Mouse (Mus musculus) adrenal gland, postnatal 25 days (tissue): ENCODE measurements around the gene Prkar1a. TPM values are rescaled to one million over a fixed set of nuclear protein-coding genes. Genes with fewer than 3 reads are reported as not detected.

ENCODE experiments used
- DNase-seq: peaks from one replicate; pipeline ENCODE4 v3.0.0; 2021; ENCODE audit warnings: mixed read lengths
- total RNA-seq: library from RNA; stranded (reverse); gene quantifications from 2 replicates; pipeline ENCODE4 v1.2.3, GENCODE M21; 2021

The Prkar1a gene
- total RNA-seq, 1 experiment from 2014 or later: 386 TPM

DNA sequence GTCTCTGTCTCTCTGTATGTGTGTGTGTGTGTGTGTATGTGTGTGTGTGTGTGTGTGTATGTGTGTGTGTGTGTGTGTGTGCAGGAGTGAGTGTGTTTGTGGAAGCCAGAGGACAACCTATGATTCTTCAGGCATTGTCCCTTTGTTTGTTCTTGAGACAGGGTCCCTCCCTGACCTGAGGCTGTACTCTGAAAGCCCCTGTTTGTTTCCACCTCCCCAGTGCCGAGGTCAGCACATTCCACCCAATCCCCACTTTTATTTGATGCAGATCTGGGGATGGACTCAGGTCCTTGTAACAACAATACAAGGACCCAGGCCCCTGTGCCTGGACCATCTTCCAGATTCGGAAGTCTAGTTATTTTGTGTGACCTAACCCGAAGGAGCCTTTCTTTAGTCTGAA is 58.2 kb downstream of the Prkar1a start:
- DNase-seq: no peak

DNA sequence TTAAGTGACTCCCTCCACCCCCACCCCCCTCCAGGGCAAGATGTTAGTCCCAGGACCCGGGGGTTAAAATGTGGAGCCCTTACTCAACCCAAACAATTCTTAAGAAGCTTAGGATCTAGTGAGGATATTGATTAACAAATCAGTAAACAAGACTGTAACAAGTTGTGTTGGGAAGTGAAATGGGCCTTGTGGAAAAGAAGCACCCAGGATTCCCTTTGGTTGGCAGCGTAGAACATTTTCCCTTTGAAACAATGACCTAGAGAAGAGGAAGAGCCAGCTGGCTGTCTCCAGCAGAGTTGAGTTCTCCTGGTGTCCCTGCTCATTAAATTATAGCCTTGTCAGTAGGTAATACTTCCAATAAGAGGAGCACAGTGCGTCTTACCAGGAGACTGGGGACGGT is 59.6 kb downstream of the Prkar1a start:
- no peak for DNase-seq

DNA sequence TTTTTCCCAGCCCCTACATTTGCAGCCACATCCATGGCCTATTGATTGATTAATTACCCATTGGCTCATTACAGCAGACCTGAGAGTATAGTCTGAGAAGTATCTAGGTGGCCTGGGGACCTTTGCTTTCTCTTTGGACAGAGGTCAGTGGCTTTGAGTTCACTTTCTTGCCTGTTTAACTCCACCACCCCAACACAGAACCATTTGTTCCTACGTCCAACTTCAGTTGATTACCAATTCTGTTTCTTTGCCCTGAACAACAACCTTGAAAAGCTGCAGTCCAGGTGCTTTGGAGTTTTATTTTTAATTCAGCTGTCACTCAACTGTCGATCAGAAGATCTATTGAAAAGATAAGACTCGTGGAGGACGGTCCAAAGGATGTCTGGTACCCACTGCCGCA is 60.3 kb downstream of the Prkar1a start:
- DNase-seq: no peak

DNA sequence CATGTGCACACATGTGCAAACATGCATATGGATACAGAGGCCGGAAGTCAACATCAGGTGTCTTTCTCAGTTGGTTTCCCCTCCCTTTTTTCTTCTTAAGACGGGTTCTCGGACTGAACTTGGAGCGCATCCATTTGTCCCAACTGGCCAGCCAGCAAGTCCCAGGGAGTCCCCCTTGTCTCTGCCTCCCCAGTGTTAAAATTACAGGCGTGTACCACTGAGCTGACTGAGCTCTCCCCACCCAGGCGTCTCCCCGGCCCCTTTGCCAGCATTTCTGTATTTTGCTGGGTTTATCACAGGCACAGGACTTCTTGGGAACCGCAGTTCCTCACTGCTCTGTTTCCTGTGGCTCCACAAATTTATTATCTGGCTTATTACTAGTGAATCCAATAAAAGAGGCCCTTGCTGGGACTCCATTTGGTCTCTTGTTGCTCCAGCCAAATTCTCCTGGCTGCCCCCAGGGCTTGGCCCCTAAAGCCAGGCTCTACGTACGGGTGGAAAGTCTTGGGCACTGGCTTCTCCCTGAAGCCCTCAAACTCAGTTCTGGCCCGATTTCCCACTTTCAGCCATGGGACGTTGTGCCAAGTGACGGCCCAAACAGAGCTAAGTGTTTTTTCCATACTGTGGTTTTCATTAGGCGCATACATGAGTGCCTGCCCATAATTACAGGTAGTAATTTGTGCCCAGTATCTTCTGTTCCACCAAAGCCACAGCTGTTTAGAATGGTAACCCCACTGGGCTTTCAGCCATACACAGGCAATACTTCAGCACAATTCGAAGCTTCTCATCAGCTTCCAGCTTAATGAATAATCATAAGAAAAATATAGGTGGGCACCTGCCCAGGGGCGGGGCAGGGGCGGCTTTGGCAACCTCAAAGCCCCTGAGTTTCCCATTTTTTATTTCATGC is 65.4 kb downstream of the Prkar1a start:
- no peak for DNase-seq

DNA sequence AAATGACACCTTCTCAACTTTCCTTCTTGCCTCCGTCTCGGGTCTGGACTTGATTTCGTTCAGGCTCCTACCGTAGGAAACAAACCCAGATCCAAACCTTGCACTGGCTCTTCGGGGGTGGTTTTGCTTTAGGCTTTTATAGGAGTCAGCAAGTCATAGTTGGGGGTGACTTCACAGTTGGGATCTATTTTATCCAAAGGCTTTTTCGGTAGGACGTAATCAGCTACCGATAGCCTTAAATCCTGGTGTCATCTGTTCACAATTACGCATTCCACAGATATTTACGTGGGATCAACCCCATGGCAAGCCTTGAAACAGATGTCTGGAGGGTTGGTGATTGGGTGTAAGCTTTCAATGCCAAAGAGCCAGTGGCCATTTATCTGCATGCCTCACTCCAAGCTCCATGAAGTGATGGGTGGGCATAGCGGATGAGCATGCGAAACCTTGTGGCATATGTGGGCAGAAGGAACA is 66.1 kb downstream of the Prkar1a start:
- DNase-seq: no peak

DNA sequence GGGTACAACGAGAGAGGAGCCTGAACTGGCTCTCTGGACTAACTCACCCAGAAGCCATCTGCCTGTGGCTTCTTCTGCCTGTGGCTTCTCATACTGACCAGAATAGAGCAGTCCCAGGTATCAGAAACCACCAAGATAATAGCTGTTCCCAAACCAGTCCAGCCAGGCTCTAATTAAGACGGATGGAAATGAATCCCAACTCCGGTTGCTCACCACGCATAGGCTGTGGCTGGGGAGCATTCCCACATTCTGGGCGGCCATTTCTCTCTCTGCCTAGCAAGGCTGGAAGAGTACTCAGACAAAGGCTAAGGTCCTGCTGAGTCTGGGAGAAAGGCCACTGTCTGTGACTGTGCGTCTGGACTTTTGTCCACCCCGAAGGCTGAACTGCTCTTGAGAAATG is 67.8 kb downstream of the Prkar1a start:
- DNase-seq: no peak

DNA sequence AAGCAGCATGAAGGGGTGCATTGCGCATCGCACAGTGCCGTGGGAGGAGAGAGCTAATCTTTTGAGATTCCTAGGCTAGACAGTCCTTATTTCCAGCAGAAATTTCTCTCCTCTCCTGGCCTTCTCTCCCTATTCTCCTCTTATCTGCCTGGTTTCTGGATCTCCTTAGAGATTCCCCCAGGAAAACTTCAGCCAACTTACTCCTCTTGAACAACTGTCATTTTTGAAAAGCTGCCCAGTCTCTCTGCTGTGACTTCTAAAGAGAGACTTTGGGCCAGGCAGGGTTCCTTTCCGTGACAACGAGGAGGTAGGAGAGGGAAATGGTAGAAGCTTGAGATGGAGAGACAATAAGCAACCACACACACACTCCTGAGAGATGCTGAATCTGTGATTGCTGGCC is 68.2 kb downstream of the Prkar1a start:
- DNase-seq: no peak

DNA sequence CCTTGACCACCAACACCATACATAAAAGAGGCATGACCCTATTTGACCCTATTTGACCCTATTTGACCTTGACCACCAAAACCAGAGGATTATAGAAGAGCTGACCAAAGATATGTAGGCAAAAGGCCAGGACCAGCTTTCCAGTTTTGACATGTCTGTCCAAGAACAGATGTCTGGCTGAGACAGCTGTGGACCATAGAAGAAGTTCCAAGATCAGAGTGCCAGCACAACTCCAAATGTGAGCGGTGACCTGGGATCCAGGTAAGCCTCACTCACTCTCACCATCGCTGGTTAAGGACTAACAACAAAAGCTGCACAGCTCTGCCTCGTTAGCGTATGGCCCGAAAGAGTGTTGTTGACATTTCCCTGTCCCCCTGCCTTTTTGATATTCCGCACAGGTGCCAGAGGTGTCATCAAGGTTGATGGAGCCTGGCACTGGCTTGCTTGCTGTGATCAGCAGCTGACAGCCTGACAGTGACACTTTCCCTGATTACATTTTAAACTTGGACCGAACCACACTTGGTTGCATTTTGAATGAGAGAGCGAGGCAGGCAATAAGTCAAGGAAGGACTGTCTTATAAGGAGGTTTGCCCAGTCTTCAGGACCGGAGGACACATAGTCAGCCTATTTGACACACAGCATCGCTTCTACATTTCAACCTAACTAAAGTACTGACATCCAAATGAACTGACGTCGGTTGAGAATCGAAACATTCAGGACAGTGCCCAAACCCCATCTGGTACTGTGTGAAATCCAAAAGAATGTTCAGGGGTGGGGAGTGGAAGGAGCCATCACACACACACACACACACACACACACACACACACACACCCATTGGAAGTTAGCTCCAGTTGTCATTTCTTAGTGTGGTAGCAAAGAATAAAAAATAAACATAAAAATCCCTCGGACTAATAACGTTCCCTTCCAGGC is 69.0 kb downstream of the Prkar1a start:
- DNase-seq: no peak

Other genes starting within 250 kb of the Prkar1a start
- not detected in 2 replicates for gene 9930022D16Rik, start 235.5 kb upstream of the Prkar1a start, total RNA-seq
- gene Amz2, start 223.5 kb upstream of the Prkar1a start, total RNA-seq: 41.9 and 53.9 TPM in 2 replicates
- 4.1 and 5.9 TPM in 2 replicates for gene Arsg, start 176.0 kb upstream of the Prkar1a start, total RNA-seq
- 0.46 and 0.67 TPM in 2 replicates for gene Slc16a6, start 175.8 kb upstream of the Prkar1a start, total RNA-seq
- 42.7 and 65.8 TPM in 2 replicates for gene Wipi1, start 37.4 kb upstream of the Prkar1a start, total RNA-seq
- gene Fam20a, start 72.9 kb downstream of the Prkar1a start, total RNA-seq: 3.4 and 3.7 TPM in 2 replicates
- not detected in 2 replicates for gene 1700012B07Rik, start 178.6 kb downstream of the Prkar1a start, total RNA-seq